Mouse (Mus musculus) E14TG2a.4 (cell line): ENCODE measurements at regions not wholly inside any gene's neighbourhood (a gene's known extent, or its start where the extent isn't known, plus 50 kb on each side); places are given as distances from the start of the nearest gene placed in this dataset.

Experiments used
- CTCF ChIP-seq: conservative IDR thresholded peaks from 2 replicates; pipeline ENCODE4 v1.5.1; 2014; ENCODE audit warnings: low read length
- POU5F1 ChIP-seq: IDR thresholded peaks from 2 replicates; pipeline ENCODE4 v1.6.1; 2014; ENCODE audit warnings: low read length, borderline replicate concordance

DNA sequence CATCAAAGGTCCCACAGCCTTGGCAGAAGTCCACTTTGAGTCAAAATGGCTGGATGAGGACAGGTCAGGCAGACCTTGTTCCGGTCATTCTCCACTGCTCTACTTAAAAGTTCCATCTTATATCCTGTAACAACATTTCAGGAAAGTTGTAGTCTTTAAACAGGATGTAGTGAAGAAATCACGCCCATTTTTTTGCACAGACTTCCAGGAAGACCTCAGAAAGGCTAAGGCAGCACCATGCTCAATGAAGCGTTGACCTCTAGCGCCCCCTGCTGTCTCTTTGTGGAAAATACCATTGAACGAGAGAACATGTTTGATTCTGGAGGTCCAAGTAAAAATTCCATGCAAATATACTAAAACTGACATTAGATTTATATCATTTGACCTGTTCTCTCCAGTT lies 56.6 kb upstream of the Tmem14a start:
- TF ChIP-seq CTCF (peak; percentile 84), POU5F1 (no peak)
